Mouse (Mus musculus) cortical plate, adult 2 months (tissue): Measurements from ENCODE around the gene Stk16.

ENCODE experiments used
- CTCF ChIP-seq: fragments of 200-500 bp; IDR thresholded peaks from 2 replicates; pipeline ENCODE4 v1.5.1; 2011; ENCODE audit warnings: mild to moderate bottlenecking, control low read depth, low read length; ENCODE audit not compliant: insufficient read depth; ENCODE audit errors: extremely low read depth
- POLR2A ChIP-seq: fragments of 200-500 bp; IDR thresholded peaks from 2 replicates; pipeline ENCODE4 v1.6.1; 2011; ENCODE audit warnings: mild to moderate bottlenecking, low read length, control low read depth; ENCODE audit not compliant: insufficient read depth; ENCODE audit errors: extremely low read depth

- no peak for TF ChIP-seq CTCF
- no peak for TF ChIP-seq POLR2A
Measured at GRCm38 (mm10) chr1:75227653-75228052, 17.0 kb downstream of the Stk16 start.
